Mouse (Mus musculus) neural tube, embryonic 10.5 days (tissue): ENCODE data around the gene Nap1l1.

Experiments
- DNase-seq: peaks from one replicate; pipeline ENCODE4 v3.0.0-alpha.2; 2017; ENCODE audit warnings: low spot score; ENCODE audit errors: extremely low spot score

The Nap1l1 gene

GRCm38 (mm10) chr10:111515071-111516010 lies 42.3 kb downstream of the Nap1l1 start:
- no peak for DNase-seq

DNA sequence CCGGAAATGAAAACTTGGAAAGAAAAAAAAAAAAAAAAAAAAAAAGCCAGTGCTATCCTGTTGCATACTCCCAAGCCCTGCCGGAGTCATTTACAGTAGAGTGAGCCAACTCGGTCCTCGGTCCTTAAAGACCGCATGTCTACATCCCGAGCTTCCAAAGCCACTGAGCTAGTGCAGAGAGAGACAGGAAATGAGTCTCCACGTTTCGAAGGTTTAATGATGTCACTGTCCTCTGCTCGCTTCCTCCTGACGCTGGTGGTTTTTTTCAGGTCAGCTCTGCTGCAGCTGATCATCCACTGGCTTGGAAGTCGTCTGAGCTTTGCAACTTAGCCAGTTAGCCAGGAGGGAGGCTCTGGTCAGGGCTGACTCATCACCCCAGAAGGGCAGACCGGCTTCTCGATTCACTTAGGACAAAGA lies 43.2 kb downstream of the Nap1l1 start:
- no peak for DNase-seq

- no peak for DNase-seq
These were observed 43.9 kb downstream of the Nap1l1 start for GRCm38 (mm10) chr10:111516804-111517436.

DNA sequence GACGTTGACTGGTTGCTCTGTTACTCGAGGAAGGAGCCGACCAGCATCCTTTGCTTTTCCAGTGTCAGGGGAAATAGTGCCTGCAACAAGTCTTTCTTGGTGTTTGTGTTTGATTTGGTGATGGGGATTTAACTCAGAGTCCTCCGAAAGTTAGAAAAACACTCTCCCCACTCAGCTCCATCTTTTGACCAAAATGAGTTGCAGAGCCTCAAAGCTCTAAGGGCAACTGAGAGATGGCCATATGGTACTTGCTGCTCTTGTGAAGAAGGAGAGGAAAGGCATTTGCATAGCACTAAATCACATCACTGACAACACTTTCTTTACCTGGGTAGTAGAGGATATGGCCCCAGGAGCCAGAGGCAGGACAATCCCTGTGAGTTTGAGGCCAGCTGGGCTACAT lies 45.3 kb downstream of the Nap1l1 start:
- DNase-seq = no peak

GRCm38 (mm10) chr10:111519620-111520370 lies 46.8 kb downstream of the Nap1l1 start:
- DNase-seq = no peak

GRCm38 (mm10) chr10:111520621-111521020 lies 47.6 kb downstream of the Nap1l1 start:
- DNase-seq = no peak

DNA sequence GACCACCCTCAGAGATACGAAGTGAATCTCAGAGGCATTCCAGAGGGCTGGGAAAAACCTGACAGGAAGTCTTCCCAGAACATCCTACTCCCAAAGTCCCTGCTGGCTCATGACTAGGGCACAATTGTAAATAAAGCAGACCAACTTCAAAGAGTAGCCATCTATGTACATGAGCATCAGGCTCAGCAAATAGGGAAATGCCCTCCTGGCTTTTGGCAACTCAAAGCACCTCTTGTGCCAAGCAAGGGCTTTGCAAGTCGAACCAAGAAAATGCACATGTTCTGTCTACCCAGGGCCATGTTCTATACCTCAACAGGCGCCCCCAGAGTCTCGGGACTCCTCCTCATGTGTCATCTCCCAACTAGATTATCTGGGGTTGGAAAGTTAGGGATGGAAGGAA lies 48.6 kb downstream of the Nap1l1 start:
- DNase-seq = no peak

GRCm38 (mm10) chr10:111522230-111522629 lies 49.2 kb downstream of the Nap1l1 start:
- DNase-seq = no peak

GRCm38 (mm10) chr10:111523894-111524293 lies 50.9 kb downstream of the Nap1l1 start:
- DNase-seq = no peak

DNA sequence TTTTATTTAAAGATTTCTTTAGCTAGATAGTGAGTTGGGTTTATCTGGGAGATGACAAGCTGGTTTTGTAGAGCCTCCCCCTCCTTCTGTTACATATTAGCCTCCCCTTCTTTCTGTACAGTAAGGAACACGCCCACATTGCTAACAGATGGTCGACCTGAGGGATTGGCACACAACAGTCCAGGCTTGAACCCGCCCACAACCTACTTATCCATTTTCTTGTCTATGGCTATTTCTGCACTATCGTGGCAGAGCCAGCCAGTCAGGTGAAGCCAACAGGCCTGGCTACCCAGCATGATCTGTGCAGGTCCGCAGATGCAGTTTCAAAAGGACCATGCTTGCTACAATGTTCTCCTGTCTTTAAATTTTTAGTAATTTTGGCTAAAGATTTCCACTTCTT lies 54.0 kb downstream of the Nap1l1 start:
- DNase-seq = no peak

DNA sequence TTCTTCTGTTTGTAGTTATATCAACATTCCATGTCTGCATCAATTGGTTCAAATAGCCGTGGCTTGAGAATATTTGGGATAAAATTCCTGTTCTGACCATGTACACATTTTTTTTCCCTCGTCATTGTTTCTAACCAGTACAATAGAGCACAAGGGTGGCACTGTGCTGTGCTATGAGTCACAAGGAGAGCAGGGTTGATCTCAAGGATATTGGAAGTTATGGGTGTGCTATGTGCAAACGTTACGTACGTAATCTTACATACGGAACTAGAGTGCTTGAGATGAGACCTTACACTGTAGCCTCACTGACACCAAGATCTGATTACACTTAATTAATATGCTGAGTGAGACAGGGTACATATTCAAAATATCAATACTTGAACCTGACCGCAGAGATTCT lies 54.6 kb downstream of the Nap1l1 start:
- no peak for DNase-seq

DNA sequence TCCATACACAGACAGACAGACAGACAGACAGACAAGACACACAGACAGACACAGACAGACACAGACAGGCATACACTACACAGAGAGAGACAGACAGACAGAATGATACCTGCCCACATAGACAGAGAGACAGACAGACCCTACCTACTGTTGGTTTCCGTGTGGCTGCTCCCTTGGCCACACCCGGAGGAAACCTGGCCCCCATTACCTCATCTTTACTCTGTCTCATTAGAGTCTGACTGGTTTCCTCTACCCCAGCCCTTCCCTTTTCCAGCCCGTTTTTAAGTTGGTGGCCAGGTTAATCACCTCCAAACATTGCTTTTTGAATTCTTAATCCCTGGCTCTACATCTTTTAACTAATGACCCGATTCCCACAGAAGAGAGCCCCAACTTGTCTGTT lies 55.3 kb downstream of the Nap1l1 start:
- DNase-seq = no peak

DNA sequence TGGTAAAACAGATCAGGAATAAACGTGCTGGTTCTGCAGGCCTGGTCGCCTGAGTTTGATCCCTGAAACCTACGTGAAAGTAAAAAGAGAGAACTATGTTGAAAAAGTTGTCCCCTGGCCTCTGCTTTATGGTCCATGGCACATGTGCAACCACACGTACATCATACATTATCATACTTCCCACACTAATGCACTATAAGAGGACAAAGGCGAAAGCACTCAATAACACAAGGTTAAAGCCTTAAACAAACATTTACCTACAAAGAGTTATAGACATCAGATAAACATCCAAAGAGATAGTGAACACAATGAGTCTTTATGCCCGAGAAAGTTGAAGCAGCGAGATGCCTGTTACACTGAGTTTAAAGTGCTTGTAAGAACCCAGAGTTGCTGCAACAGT lies 57.4 kb downstream of the Nap1l1 start:
- no peak for DNase-seq

GRCm38 (mm10) chr10:111534691-111535090 lies 61.7 kb downstream of the Nap1l1 start:
- no peak for DNase-seq

GRCm38 (mm10) chr10:111537410-111537809 lies 64.4 kb downstream of the Nap1l1 start:
- DNase-seq = no peak

DNA sequence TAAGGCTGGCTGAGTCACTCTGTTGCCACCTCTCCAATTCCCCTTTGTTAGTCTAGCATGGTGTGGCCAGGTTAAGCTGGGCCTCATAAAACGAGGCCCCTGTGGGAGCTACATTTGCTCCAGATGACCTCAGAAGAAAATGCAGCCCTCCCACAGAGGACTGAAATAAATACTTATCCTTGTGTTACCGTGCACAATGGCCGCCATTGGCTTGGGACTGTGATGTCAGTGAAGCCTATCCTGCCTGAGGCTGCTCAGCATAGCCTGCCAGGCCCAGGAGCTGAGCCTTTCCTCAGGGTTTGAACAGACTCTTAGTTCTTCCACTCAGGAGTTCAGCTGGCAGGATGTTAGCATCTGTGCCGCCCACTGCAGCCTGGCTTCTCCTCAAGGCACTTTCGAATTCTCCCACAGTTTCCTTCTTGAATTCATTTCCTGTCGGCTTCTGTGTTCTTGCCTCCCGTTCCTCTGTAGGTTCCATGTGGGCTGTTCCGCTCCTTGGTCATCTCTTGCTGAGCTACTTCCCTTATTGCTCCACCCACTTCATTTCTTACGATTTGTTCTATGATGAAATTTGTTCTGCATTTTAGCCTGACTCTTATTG lies 66.8 kb downstream of the Nap1l1 start:
- DNase-seq = no peak

- no peak for DNase-seq
These were observed 67.7 kb downstream of the Nap1l1 start for GRCm38 (mm10) chr10:111540678-111541077.

- no peak for DNase-seq
These were observed 70.1 kb downstream of the Nap1l1 start for GRCm38 (mm10) chr10:111543106-111543505.

DNA sequence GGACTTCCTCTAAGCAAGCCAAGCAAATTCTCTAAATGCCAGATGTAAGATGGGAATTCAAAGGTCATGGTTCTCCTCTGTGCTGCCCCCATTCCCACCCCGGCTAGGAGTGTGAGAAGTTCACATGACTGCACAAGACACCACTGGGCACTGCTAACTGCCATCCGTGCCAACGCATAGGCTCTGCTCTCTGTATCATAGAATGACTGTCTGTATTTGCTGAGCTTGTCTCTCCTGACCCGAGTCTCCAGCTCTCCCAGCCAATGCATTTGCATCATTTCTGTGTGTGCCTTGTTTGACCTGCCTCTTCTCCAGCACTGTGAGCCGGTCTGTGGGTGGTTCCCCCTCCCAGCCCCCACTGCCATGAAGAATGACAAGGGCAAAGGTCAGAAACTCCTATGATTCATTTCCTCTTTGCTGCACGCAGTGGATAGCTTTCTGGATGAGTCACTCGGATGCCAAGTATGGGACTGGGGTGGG lies 70.8 kb downstream of the Nap1l1 start:
- DNase-seq = peak; percentile 37

DNA sequence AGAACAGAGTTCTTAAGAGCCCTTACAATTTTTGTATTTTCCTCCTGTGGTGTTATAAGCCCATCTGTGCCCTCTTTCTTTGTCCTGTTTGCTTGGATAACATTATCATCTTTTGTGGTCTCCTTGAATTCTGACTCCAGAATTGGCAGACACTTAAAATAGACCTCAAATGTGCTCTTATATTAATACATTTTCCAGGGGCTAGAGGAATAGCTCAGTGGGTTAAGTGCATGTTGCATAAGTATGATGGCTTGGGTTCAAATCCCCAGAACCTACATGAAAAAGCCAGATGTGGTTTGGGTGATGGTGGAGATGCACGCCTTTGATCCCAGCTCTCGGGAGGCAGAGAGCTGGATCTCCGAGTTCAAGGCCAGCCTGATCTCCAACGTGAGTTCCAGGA lies 71.3 kb downstream of the Nap1l1 start:
- DNase-seq = no peak

GRCm38 (mm10) chr10:111545648-111546047 lies 72.6 kb downstream of the Nap1l1 start:
- DNase-seq = no peak
